Comparison of ENCODE assay signal across 9 mouse cellular contexts in the genomic region with DNA sequence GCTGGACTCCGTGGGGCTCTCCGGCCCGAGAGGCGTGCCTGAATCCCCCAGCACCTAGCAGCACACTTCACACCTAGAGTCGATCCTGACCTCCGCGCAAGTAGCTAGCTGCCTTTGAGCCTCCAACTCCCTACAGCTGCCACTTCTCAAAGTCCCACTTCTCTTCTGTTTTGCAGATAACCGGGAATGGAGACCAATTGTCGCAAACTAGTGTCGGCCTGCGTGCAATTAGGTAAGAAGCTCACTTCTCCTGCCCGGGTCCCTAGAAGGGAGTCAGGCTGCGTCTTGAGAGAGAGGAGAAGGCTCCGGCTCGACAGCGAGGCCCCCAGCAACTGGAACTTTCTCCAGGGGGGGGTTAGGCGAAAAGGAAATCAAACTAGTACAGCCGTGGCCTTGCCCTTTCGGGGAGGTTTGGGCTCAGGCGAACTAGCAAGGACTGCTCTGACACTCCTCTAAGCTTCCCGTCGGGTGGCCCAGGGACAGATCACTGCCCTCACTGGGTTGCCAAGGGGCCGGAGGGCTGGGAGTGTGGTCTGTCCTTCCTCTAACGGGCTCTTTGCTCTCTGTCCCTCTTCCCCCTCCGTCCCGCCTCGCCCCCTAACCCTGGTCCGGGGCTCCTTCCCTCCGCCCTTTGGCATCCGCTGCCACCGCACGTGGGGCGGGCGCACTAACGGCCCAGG. TPM values are rescaled to one million over a fixed set of nuclear protein-coding genes. Genes with fewer than 3 reads are reported as not detected.
DNase-seq lines count a peak whose midpoint lies in the region; ATAC-seq lines count a peak whose summit lies in the region.
"Had no signal": no experiment of that assay in that cellular context is flagged by ENCODE, and none has a peak within 500 bp of the region (broad histone marks: within the 10 kb centered on the region; RNA-seq: fewer than 3 reads in every experiment).

No protein-coding gene starts in this region.

- no peak overlapping the region for H3K27ac ChIP-seq in forebrain, embryonic 15.5 days (replicated peaks)
- no peak overlapping the region for H3K27ac ChIP-seq in liver, embryonic 13.5 days

- DNase-seq in liver, embryonic 13.5 days = no peak
- DNase-seq in yolk sac, embryonic 10.5 days (ENCODE audit: low spot score) = peak; percentile 52
- no peak for DNase-seq in ovary, postnatal 36 days (ENCODE audit: low spot score)
- no peak for DNase-seq in right cerebral cortex, postnatal 10 days (ENCODE audit: low spot score in 2 of 2)

- H3K4me1 ChIP-seq in megakaryocyte, embryonic 14.5 days = peaks cover 39% of the 10 kb centered on the region
- peaks cover 31% of the 10 kb centered on the region for H3K4me1 ChIP-seq in forebrain, embryonic 15.5 days
- no peaks in the 10 kb centered on the region; the same call in 1 of the 2 replicates for H3K4me1 ChIP-seq in liver, embryonic 13.5 days (replicated peaks)

- no peak for ATAC-seq in megakaryocyte, adult 5-6 weeks (ENCODE audit: poor library complexity, severe bottlenecking)
- peak; percentile 24 for ATAC-seq in forebrain, embryonic 15.5 days (replicated peaks)
- 0 out of 2 replicates have a peak, but pooled peaks have one; percentile 15 for ATAC-seq in liver, embryonic 13.5 days (ENCODE audit: low read depth)
- ATAC-seq: activated CD4-positive, CD25-positive, alpha-beta regulatory T cell, adult 4 months; inflammation-experienced regulatory T-cells, adult 6 months had no signal

- H3K9ac ChIP-seq in forebrain, embryonic 15.5 days (replicated peaks) = peak overlapping the region; percentile 18; the same call in 1 of the 2 replicates
- H3K9ac ChIP-seq in liver, embryonic 13.5 days = no peak overlapping the region

- WGBS in forebrain, embryonic 15.5 days = 1% methylated on average over 33 of the region's 35 CpGs
- 3% methylated on average over 35 of the region's 35 CpGs for WGBS in liver, embryonic 13.5 days (ENCODE audit: insufficient replicate concordance)

- H3K9me3 ChIP-seq in megakaryocyte, embryonic 14.5 days = peaks cover 30% of the 10 kb centered on the region
- no peaks in the 10 kb centered on the region for H3K9me3 ChIP-seq in forebrain, embryonic 15.5 days
- H3K9me3 ChIP-seq in liver, embryonic 13.5 days (replicated peaks) = no peaks in the 10 kb centered on the region

- peaks cover 95% of the 10 kb centered on the region for H3K27me3 ChIP-seq in megakaryocyte, embryonic 14.5 days (replicated peaks)
- peaks cover 89% of the 10 kb centered on the region for H3K27me3 ChIP-seq in forebrain, embryonic 15.5 days
- H3K27me3 ChIP-seq in liver, embryonic 13.5 days = peaks cover 96% of the 10 kb centered on the region

- H3K4me2 ChIP-seq in forebrain, embryonic 15.5 days (replicated peaks) = peak overlapping the region; percentile 78
- H3K4me2 ChIP-seq in liver, embryonic 13.5 days = peak overlapping the region; percentile 51

- H3K4me3 ChIP-seq in megakaryocyte, embryonic 14.5 days (replicated peaks) = peak overlapping the region; percentile 76
- peak overlapping the region; percentile 41 for H3K4me3 ChIP-seq in forebrain, embryonic 15.5 days
- H3K4me3 ChIP-seq in liver, embryonic 13.5 days (replicated peaks) = peak overlapping the region; percentile 35

- no peaks in the 10 kb centered on the region for H3K36me3 ChIP-seq in megakaryocyte, embryonic 14.5 days (replicated peaks; ENCODE audit: low read length)
- H3K36me3 ChIP-seq in forebrain, embryonic 15.5 days = no peaks in the 10 kb centered on the region
- H3K36me3 ChIP-seq in liver, embryonic 13.5 days = no peaks in the 10 kb centered on the region

RNA-seq across cellular contexts. Expression of gene Pitx2, which starts 4.2 kb away (rescaled TPM):
- 0.11 TPM in 1 of 2 replicates, not detected in the other for polyA plus RNA-seq in megakaryocyte, embryonic 14.5 days (2012; ENCODE audit: insufficient read depth, low replicate concordance)
- not detected in 2 replicates for total RNA-seq in megakaryocyte, adult 5-6 weeks (2015)
- total RNA-seq in megakaryocyte, adult 5-6 weeks (2017) = not detected in 2 replicates
- polyA plus RNA-seq in forebrain, embryonic 15.5 days (2015; fragmentation: Nextera tagmentation; extraction: Ambion mirVana) = 1.8 and 5.0 TPM in 2 replicates
- polyA plus RNA-seq in liver, embryonic 13.5 days (2015; fragmentation: Nextera tagmentation; extraction: Ambion mirVana) = 2.3 and 3.0 TPM in 2 replicates
- polyA plus RNA-seq: activated CD4-positive, CD25-positive, alpha-beta regulatory T cell, adult 4 months had no signal
